19 mouse cellular contexts compared by ENCODE assay signal in the genomic region with DNA sequence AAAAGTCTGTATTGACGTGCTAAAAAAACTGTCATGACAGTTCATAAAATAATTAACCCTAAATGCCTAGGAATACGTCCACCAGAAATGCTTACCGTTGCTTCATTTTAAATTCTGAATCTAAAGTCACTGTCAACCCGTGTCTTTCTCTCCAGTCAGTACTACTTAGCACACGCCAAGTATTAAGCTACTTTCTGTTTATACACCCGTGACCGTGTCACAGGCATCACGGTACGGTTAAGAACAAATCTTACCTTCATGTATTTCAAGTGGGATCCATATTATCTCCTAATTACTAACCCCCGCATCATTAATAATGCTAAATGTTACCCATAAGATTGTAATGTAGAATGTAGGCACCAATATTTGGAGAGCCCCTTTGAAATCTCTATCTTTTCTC. TPM values are rescaled to one million over a fixed set of nuclear protein-coding genes. Genes with fewer than 3 reads are reported as not detected.
DNase-seq lines count a peak whose midpoint lies in the region; ATAC-seq lines count a peak whose summit lies in the region.
"Had no signal": no experiment of that assay in that cellular context is flagged by ENCODE, and none has a peak within 500 bp of the region (broad histone marks: within the 10 kb centered on the region; RNA-seq: fewer than 3 reads in every experiment).

No protein-coding gene starts in this region.

- no peaks in the 10 kb centered on the region for H3K9me3 ChIP-seq in forebrain, embryonic 15.5 days
- H3K9me3 ChIP-seq in forebrain, embryonic 10.5 days, result no peaks in the 10 kb centered on the region
- no peaks in the 10 kb centered on the region for H3K9me3 ChIP-seq in lung, embryonic 15.5 days
- H3K9me3 ChIP-seq in hindbrain, embryonic 16.5 days (ENCODE audit: control insufficient read depth, low read length), result no peaks in the 10 kb centered on the region; the same call in 1 of the 2 replicates
- H3K9me3 ChIP-seq in neural tube, embryonic 15.5 days (replicated peaks), result no peaks in the 10 kb centered on the region
- H3K9me3 ChIP-seq: embryonic facial prominence, embryonic 13.5 days; limb, embryonic 12.5 days; liver, embryonic 12.5 days had no signal

- 67% methylated on average over 10 of the region's 10 CpGs for WGBS in forebrain, embryonic 15.5 days
- WGBS in forebrain, embryonic 10.5 days, result 89% methylated on average over 10 of the region's 10 CpGs
- WGBS in lung, embryonic 15.5 days, result 35% methylated on average over 10 of the region's 10 CpGs
- 74% methylated on average over 10 of the region's 10 CpGs for WGBS in hindbrain, embryonic 16.5 days
- 68% methylated on average over 10 of the region's 10 CpGs for WGBS in neural tube, embryonic 15.5 days

- no peak for DNase-seq in forebrain, embryonic 10.5 days (ENCODE audit: extremely low spot score, low spot score)
- DNase-seq in lung, postnatal 25 days (ENCODE audit: low spot score), result no peak
- DNase-seq in cerebellum, postnatal 10 days, result no peak
- DNase-seq: adrenal gland, adult 8-10 months; heart, postnatal 10 days; kidney, adult 18-20 months; kidney, postnatal 14 days; lung, postnatal 10 days; thymus, postnatal 25 days had no signal

- H3K4me1 ChIP-seq in forebrain, embryonic 15.5 days, result peaks cover 7% of the 10 kb centered on the region
- H3K4me1 ChIP-seq in forebrain, embryonic 10.5 days, result no peaks in the 10 kb centered on the region
- peaks cover 7% of the 10 kb centered on the region; the same call in 1 of the 2 replicates for H3K4me1 ChIP-seq in lung, embryonic 15.5 days
- H3K4me1 ChIP-seq in hindbrain, embryonic 16.5 days (ENCODE audit: control insufficient read depth, insufficient read depth, low read depth, low read length), result no peaks in the 10 kb centered on the region; the same call in 1 of the 2 replicates
- peaks cover 9% of the 10 kb centered on the region for H3K4me1 ChIP-seq in neural tube, embryonic 15.5 days
- H3K4me1 ChIP-seq: embryonic facial prominence, embryonic 13.5 days; limb, embryonic 12.5 days; liver, embryonic 12.5 days had no signal

- H3K27me3 ChIP-seq in forebrain, embryonic 15.5 days, result no peaks in the 10 kb centered on the region
- H3K27me3 ChIP-seq in forebrain, embryonic 10.5 days (ENCODE audit: poor library complexity, severe bottlenecking), result no peaks in the 10 kb centered on the region
- H3K27me3 ChIP-seq in lung, embryonic 15.5 days, result no peaks in the 10 kb centered on the region
- no peaks in the 10 kb centered on the region for H3K27me3 ChIP-seq in hindbrain, embryonic 16.5 days (replicated peaks; ENCODE audit: control insufficient read depth, insufficient read depth, low read length)
- no peaks in the 10 kb centered on the region for H3K27me3 ChIP-seq in neural tube, embryonic 15.5 days (replicated peaks)
- H3K27me3 ChIP-seq: embryonic facial prominence, embryonic 13.5 days; limb, embryonic 12.5 days; liver, embryonic 12.5 days had no signal

- ATAC-seq in forebrain, embryonic 15.5 days (replicated peaks), result no peak
- ATAC-seq in lung, embryonic 15.5 days (ENCODE audit: borderline replicate concordance, extremely low read depth, low FRiP score, low TSS enrichment), result no peak
- ATAC-seq in hindbrain, embryonic 16.5 days, result 0 out of 2 replicates have a peak, but pooled peaks have one; percentile 7
- no peak for ATAC-seq in neural tube, embryonic 15.5 days (ENCODE audit: low FRiP score)
- ATAC-seq: CD4-positive, CD25-positive, alpha-beta regulatory T cell, adult 4 months; liver, embryonic 12.5 days; Patski had no signal

- no peak overlapping the region for H3K4me3 ChIP-seq in forebrain, embryonic 15.5 days
- H3K4me3 ChIP-seq in forebrain, embryonic 10.5 days, result no peak overlapping the region
- H3K4me3 ChIP-seq in lung, embryonic 15.5 days, result no peak overlapping the region
- H3K4me3 ChIP-seq in hindbrain, embryonic 16.5 days (ENCODE audit: low read length), result no peak overlapping the region
- no peak overlapping the region for H3K4me3 ChIP-seq in neural tube, embryonic 15.5 days (replicated peaks)
- H3K4me3 ChIP-seq: embryonic facial prominence, embryonic 13.5 days; limb, embryonic 12.5 days; liver, embryonic 12.5 days had no signal

- no peak overlapping the region for H3K9ac ChIP-seq in forebrain, embryonic 15.5 days (replicated peaks)
- 0 out of 2 replicates have a peak overlapping the region, but pooled peaks have one; percentile 7 for H3K9ac ChIP-seq in lung, embryonic 15.5 days
- no peak overlapping the region for H3K9ac ChIP-seq in hindbrain, embryonic 16.5 days (ENCODE audit: low read depth, low read length)
- H3K9ac ChIP-seq in neural tube, embryonic 15.5 days (replicated peaks), result no peak overlapping the region
- H3K9ac ChIP-seq: embryonic facial prominence, embryonic 13.5 days; limb, embryonic 12.5 days; liver, embryonic 12.5 days had no signal

- H3K27ac ChIP-seq in forebrain, embryonic 15.5 days (replicated peaks), result peak overlapping the region; percentile 32; the same call in 1 of the 2 replicates
- H3K27ac ChIP-seq in forebrain, embryonic 10.5 days, result no peak overlapping the region
- no peak overlapping the region for H3K27ac ChIP-seq in lung, embryonic 15.5 days
- H3K27ac ChIP-seq in hindbrain, embryonic 16.5 days (ENCODE audit: low read depth, low read length), result no peak overlapping the region
- peak overlapping the region; percentile 64; the same call in 1 of the 2 replicates for H3K27ac ChIP-seq in neural tube, embryonic 15.5 days (replicated peaks)
- H3K27ac ChIP-seq: embryonic facial prominence, embryonic 13.5 days; limb, embryonic 12.5 days; liver, embryonic 12.5 days had no signal

- no peaks in the 10 kb centered on the region for H3K36me3 ChIP-seq in forebrain, embryonic 15.5 days
- H3K36me3 ChIP-seq in forebrain, embryonic 10.5 days (replicated peaks), result no peaks in the 10 kb centered on the region
- no peaks in the 10 kb centered on the region for H3K36me3 ChIP-seq in lung, embryonic 15.5 days
- H3K36me3 ChIP-seq in hindbrain, embryonic 16.5 days (ENCODE audit: control insufficient read depth, insufficient read depth, low read length), result no peaks in the 10 kb centered on the region
- no peaks in the 10 kb centered on the region for H3K36me3 ChIP-seq in neural tube, embryonic 15.5 days
- H3K36me3 ChIP-seq: embryonic facial prominence, embryonic 13.5 days; limb, embryonic 12.5 days; liver, embryonic 12.5 days had no signal

- H3K4me2 ChIP-seq in forebrain, embryonic 15.5 days (replicated peaks), result no peak overlapping the region
- H3K4me2 ChIP-seq in lung, embryonic 15.5 days, result peak overlapping the region; percentile 44
- H3K4me2 ChIP-seq in hindbrain, embryonic 16.5 days (ENCODE audit: low read length), result peak overlapping the region; percentile 1; the same call in 1 of the 2 replicates
- peak overlapping the region; percentile 39 for H3K4me2 ChIP-seq in neural tube, embryonic 15.5 days
- H3K4me2 ChIP-seq: embryonic facial prominence, embryonic 13.5 days; heart, embryonic 11.5 days; limb, embryonic 12.5 days; liver, embryonic 12.5 days had no signal

RNA-seq across cellular contexts. Expression of gene Anxa1, which starts 46.7 kb away (rescaled TPM):
- polyA plus RNA-seq in forebrain, embryonic 15.5 days (2015; fragmentation: Nextera tagmentation; extraction: Ambion mirVana), result 4.1 and 4.4 TPM in 2 replicates
- 0.88 and 1.3 TPM in 2 replicates for polyA plus RNA-seq in forebrain, embryonic 10.5 days (2016; fragmentation: Nextera tagmentation; extraction: Ambion mirVana)
- 182 and 191 TPM in 2 replicates for polyA plus RNA-seq in lung, embryonic 15.5 days (2015; fragmentation: Nextera tagmentation; extraction: Ambion mirVana)
- 9.7 and 16.0 TPM in 2 replicates for polyA plus RNA-seq in hindbrain, embryonic 16.5 days (2015; fragmentation: Nextera tagmentation; extraction: Ambion mirVana)
- polyA plus RNA-seq in neural tube, embryonic 15.5 days (2015; fragmentation: Nextera tagmentation; extraction: Ambion mirVana), result 8.5 and 23.8 TPM in 2 replicates

Comparison
In these comparisons a context has a peak if more than half of its experiments do, and no peak if none do; other contexts are left out.
1. H3K27ac ChIP-seq: peak in forebrain, embryonic 15.5 days (single experiment) and neural tube, embryonic 15.5 days (single experiment); none in forebrain, embryonic 10.5 days (single experiment), lung, embryonic 15.5 days (single experiment) and hindbrain, embryonic 16.5 days (single experiment).